Mouse (Mus musculus): ENCODE data around the gene Irak1bp1.

- peak; percentile 23; the same call in 1 of the 2 replicates for TF ChIP-seq CTCF (IDR thresholded peaks at IDR 0.05; ENCODE audit: low read depth)
- TF ChIP-seq EP300 (IDR thresholded peaks at IDR 0.05; ENCODE audit: low read depth) = no peak
These were observed 2.9 kb upstream of the Irak1bp1 start for GRCm38 (mm10) chr9:82826426-82826825.

Measured in liver, embryonic 14.5 days (tissue).